Mouse (Mus musculus) heart, postnatal 14 days (tissue): ENCODE data around the gene Ccn2. TPM values are rescaled to one million over a fixed set of nuclear protein-coding genes. Genes with fewer than 3 reads are reported as not detected.

ENCODE experiments used
- DNase-seq, 2 experiments: peaks; one replicate each; pipeline ENCODE4 v3.0.0; 2021 to 2022
- intact Hi-C: fragments of 180-260 bp; cut with DNase I; formaldehyde crosslinking; loops from one replicate; pipeline ENCODE4 v1.15.1; 2025
- long read RNA-seq, 2 experiments: library from polyadenylated mRNA; stranded (forward); transcript quantifications; one replicate each; pipeline ENCODE4 v2.0.0; 2021
- total RNA-seq, 2 experiments: library from RNA; stranded (reverse); gene quantifications; 2 replicates each; pipeline ENCODE4 v1.2.3; 2021

Ccn2 gene
- 10 to 100 TPM; 61.8 to 65.7 TPM for total RNA-seq
- long read RNA-seq, experiment 1, transcript Ccn2-201 (5 exons, 2,398 nt) = major isoform, 60 of 72 reads
- long read RNA-seq, experiment 1, partial matches to known transcripts = 9 of 72 reads
- long read RNA-seq, experiment 1, other reads (novel, unspliced or antisense) = 3 of 72 reads
- long read RNA-seq, experiment 2, transcript Ccn2-201 (5 exons, 2,398 nt) = major isoform, 35 of 47 reads
- long read RNA-seq, experiment 2, partial matches to known transcripts = 12 of 47 reads
- long read RNA-seq, experiment 2, other reads (novel, unspliced or antisense) = 0 of 47 reads

GRCm38 (mm10) chr10:24595250-24596002 is at the start of gene Ccn2:
Gene Ccn2 (plus strand): TSS chr10:24595442.
- intact Hi-C loops = loop anchor here (2.0 to 10.0 kb wide), 2 partner anchors 25 to 281 kb away; no protein-coding TSS in a partner anchor
- DNase-seq = peak; percentile 87 to 89

- no peak for DNase-seq
- intact Hi-C loops = no loop called here
These were observed 42.4 kb upstream of the Ccn2 start for GRCm38 (mm10) chr10:24552870-24553269.

- DNase-seq = no peak
- intact Hi-C loops = no loop called here
These were observed 41.2 kb upstream of the Ccn2 start for GRCm38 (mm10) chr10:24554091-24554490.

- intact Hi-C loops = no loop called here
- no peak for DNase-seq
These were observed 36.9 kb upstream of the Ccn2 start for GRCm38 (mm10) chr10:24558366-24558765.

GRCm38 (mm10) chr10:24569691-24570420 is 25.4 kb upstream of the Ccn2 start:
- intact Hi-C loops = no loop called here
- no peak for DNase-seq

- intact Hi-C loops = no loop called here
These were observed 22.9 kb upstream of the Ccn2 start for GRCm38 (mm10) chr10:24572044-24572960.

GRCm38 (mm10) chr10:24573484-24573883 is 21.8 kb upstream of the Ccn2 start:
- DNase-seq = no peak
- intact Hi-C loops = no loop called here

More at GRCm38 (mm10) chr10:24572044-24572960, 22.9 kb upstream of the Ccn2 start:
- no peak for DNase-seq

GRCm38 (mm10) chr10:24581076-24581475 is 14.2 kb upstream of the Ccn2 start:
- intact Hi-C loops = no loop called here
- no peak for DNase-seq

- intact Hi-C loops = no loop called here
- no peak for DNase-seq
These were observed 6.4 kb upstream of the Ccn2 start for GRCm38 (mm10) chr10:24588824-24589223.

- intact Hi-C loops = no loop called here
- DNase-seq = no peak
These were observed 6.0 kb upstream of the Ccn2 start for GRCm38 (mm10) chr10:24589238-24589637.

- intact Hi-C loops = loop anchor here (2.0 to 10.0 kb wide), 4 partner anchors 32 to 276 kb away; no protein-coding TSS in a partner anchor
- DNase-seq = no peak
These were observed 4.7 kb upstream of the Ccn2 start for GRCm38 (mm10) chr10:24590546-24590945.

GRCm38 (mm10) chr10:24591136-24591535 is 4.1 kb upstream of the Ccn2 start:
- intact Hi-C loops = loop anchor here (1.0 to 10.0 kb wide), 5 partner anchors 32 to 276 kb away; no protein-coding TSS in a partner anchor

GRCm38 (mm10) chr10:24591741-24592140 is 3.5 kb upstream of the Ccn2 start:
- intact Hi-C loops = loop anchor here (1.0 to 10.0 kb wide), 5 partner anchors 31 to 277 kb away; no protein-coding TSS in a partner anchor
- DNase-seq = no peak

More at GRCm38 (mm10) chr10:24591136-24591535, 4.1 kb upstream of the Ccn2 start:
- DNase-seq = peak; percentile 85 to 93

GRCm38 (mm10) chr10:24592318-24592717 is 2.9 kb upstream of the Ccn2 start:
- intact Hi-C loops = loop anchor here (5.0 to 10.0 kb wide), 2 partner anchors 100 to 278 kb away; no protein-coding TSS in a partner anchor
- DNase-seq = no peak

- no peak for DNase-seq
- intact Hi-C loops = loop anchor here (5.0 to 10.0 kb wide), 2 partner anchors 101 to 278 kb away; no protein-coding TSS in a partner anchor
These were observed 2.3 kb upstream of the Ccn2 start for GRCm38 (mm10) chr10:24592969-24593368.

GRCm38 (mm10) chr10:24593556-24593955 is 1.7 kb upstream of the Ccn2 start:
- DNase-seq = peak; percentile 46 to 74
- intact Hi-C loops = loop anchor here (5.0 to 10.0 kb wide), 2 partner anchors 101 to 279 kb away; no protein-coding TSS in a partner anchor

- intact Hi-C loops = loop anchor here (2.0 to 10.0 kb wide), 2 partner anchors 25 to 281 kb away; no protein-coding TSS in a partner anchor
- DNase-seq = peak; percentile 63 to 78
These were observed 994 bp downstream of the Ccn2 start for GRCm38 (mm10) chr10:24596003-24596868.

GRCm38 (mm10) chr10:24596869-24597339 is 1.7 kb downstream of the Ccn2 start:
- peak in 1 of 2 experiments; percentile 46 for DNase-seq
- intact Hi-C loops = loop anchor here (2.0 to 10.0 kb wide), 2 partner anchors 24 to 282 kb away; no protein-coding TSS in a partner anchor
